Mouse (Mus musculus) embryonic facial prominence, embryonic 13.5 days (tissue): ENCODE data around the gene AI837181. TPM values are rescaled to one million over a fixed set of nuclear protein-coding genes. Genes with fewer than 3 reads are reported as not detected.
A peak's percentile ranks its signal among the peaks of the same experiment; 100 is the strongest.

ENCODE experiments used
- ATAC-seq: fragments of 200-750 bp; cut with Nextera tagmentation; 2 replicates; pipeline ENCODE4 v1.8.0; 2017; ENCODE audit warnings: low read depth; ENCODE audit not compliant: insufficient number of reproducible peaks, insufficient read depth, low FRiP score, low TSS enrichment
- H3K27ac ChIP-seq: fragments of 300-500 bp; sonication (generic); 2 replicates; pipeline ENCODE4 v1.5.1; 2015; ENCODE audit warnings: moderate library complexity, mild to moderate bottlenecking, inconsistent platforms
- H3K27me3 ChIP-seq: fragments of 300-500 bp; sonication (generic); 2 replicates; pipeline ENCODE4 v1.6.1; 2015; ENCODE audit warnings: mild to moderate bottlenecking, inconsistent platforms
- H3K36me3 ChIP-seq: fragments of 300-500 bp; sonication (generic); 2 replicates; pipeline ENCODE4 v1.6.1; 2015; ENCODE audit warnings: mild to moderate bottlenecking, inconsistent platforms
- H3K4me1 ChIP-seq: fragments of 300-500 bp; sonication (generic); 2 replicates; pipeline ENCODE4 v1.6.1; 2015; ENCODE audit warnings: inconsistent platforms
- H3K4me2 ChIP-seq: fragments of 300-500 bp; sonication (generic); 2 replicates; pipeline ENCODE4 v1.6.1; 2015; ENCODE audit warnings: moderate library complexity, mild to moderate bottlenecking, inconsistent platforms
- H3K4me3 ChIP-seq: fragments of 300-500 bp; sonication (generic); 2 replicates; pipeline ENCODE4 v1.5.1; 2015; ENCODE audit warnings: mild to moderate bottlenecking, inconsistent platforms
- H3K9ac ChIP-seq: fragments of 300-500 bp; sonication (generic); 2 replicates; pipeline ENCODE4 v1.6.1; 2015; ENCODE audit warnings: mild to moderate bottlenecking, inconsistent platforms
- H3K9me3 ChIP-seq: fragments of 300-500 bp; sonication (generic); 2 replicates; pipeline ENCODE4 v1.6.1; 2016; ENCODE audit warnings: inconsistent platforms
- WGBS: fragments of 180-500 bp; shearing (Covaris S2); methylation state at CpG from one replicate; pipeline ENCODE4 v1.1.7; 2015; ENCODE audit warnings: mixed read lengths; 5-methylcytosine and 5-hydroxymethylcytosine counted together
- polyA plus RNA-seq: library from polyadenylated mRNA; unstranded; fragments of >200 nt; fragmentation: Nextera tagmentation; extraction: Ambion mirVana; gene quantifications from 2 replicates; pipeline ENCODE4 v1.2.1, GENCODE M21; 2015

Gene AI837181
- polyA plus RNA-seq = 67.3 and 67.7 TPM in 2 replicates

DNA sequence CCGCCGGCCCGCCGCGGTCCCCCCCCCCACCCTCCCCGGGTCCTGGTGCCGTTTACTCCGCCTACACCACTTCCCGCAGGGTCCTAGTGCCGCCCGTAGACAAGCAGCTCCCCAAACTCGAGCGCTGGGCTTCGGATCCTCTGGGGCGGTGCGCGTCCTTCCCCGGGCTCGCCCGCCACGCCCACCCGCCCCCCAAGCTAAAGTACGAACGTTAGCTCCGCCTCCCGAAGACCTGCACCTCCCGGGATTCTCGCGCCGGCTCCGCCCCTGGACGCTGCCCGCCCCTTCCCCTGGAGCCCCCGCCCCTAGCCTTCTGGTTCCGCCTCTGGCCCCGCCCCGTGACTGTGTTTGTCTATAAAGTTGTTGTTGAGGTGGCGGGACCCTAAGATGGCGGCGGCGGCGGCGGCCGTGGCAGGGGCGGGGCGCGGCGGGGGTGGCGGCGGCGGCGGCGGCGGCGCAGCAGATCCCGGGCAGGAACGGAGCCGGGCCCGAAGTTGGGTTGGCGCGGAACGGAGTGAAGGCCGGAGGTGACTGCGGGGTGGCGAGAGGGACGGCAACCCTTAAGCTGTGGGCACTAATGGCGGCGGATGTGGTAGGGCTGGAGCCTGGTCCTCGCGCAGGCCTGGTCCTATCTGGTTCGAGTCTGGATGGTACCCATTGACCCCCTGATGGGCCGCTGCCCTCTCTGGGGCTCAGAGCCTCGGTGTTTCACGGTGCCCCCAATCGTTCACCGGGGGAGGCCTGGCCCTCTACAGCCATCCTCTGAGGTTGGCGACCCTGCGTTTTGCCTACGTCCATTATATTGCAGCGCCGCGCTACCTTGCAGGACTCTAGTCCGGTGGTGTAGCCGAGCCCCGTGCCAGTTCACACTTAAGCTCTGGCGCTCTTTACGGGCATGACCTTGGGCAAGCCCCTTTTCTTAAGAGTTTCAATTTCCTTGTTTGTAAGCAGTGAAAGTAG lies at the start of gene AI837181, which contains the start of gene Drap1:
Gene AI837181 (plus strand): TSS at position 363 of the 960 bp plus-strand sequence.
Gene Drap1 (minus strand): TSS at position 198 of the 960 bp plus-strand sequence.
- under 1% methylated on average over 66 of the region's 87 CpGs for WGBS
- Histone ChIP-seq H3K4me2 (peak within 1 kb of the TSS; percentile 79), H3K4me3 (peak within 1 kb of the TSS; percentile 72), H3K4me1 (peaks cover 37% of the 10 kb centered on the region), H3K9me3 (no peaks in the 10 kb centered on the region), H3K27me3 (no peaks in the 10 kb centered on the region), H3K36me3 (peaks cover 53% of the 10 kb centered on the region), H3K9ac (peak within 1 kb of the TSS; percentile 93), H3K27ac (peak within 1 kb of the TSS; percentile 90)
- peak; percentile 93 for ATAC-seq

DNA sequence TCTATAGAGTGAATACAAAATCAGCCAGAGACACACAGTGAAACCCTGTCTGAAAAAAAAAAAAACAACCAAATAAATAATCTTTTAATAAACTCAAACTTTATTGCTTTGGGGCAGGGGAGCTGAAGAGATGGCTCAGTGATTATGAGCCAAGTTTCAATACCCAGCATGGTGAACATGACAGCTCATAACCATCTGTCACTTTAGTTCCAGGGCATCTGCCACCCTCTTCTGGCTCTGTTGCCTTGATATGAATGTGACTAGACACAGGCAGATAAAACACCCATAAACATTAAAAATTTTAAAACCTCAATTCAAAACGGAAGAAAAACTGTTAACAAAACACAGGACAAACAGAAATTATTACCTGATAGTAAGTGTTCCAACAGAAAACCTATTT lies 47.5 kb upstream of the AI837181 start:
- H3K27me3 ChIP-seq = no peaks in the 10 kb centered on the region
- WGBS = 89% methylated on average over 1 of the region's 1 CpGs
- H3K9me3 ChIP-seq = no peaks in the 10 kb centered on the region
- no peak for ATAC-seq
- no peaks in the 10 kb centered on the region for H3K4me1 ChIP-seq
- no peak overlapping the region for H3K4me2 ChIP-seq
- no peak overlapping the region for H3K9ac ChIP-seq
- H3K36me3 ChIP-seq = peaks cover 78% of the 10 kb centered on the region
- H3K4me3 ChIP-seq = no peak overlapping the region
- no peak overlapping the region for H3K27ac ChIP-seq

DNA sequence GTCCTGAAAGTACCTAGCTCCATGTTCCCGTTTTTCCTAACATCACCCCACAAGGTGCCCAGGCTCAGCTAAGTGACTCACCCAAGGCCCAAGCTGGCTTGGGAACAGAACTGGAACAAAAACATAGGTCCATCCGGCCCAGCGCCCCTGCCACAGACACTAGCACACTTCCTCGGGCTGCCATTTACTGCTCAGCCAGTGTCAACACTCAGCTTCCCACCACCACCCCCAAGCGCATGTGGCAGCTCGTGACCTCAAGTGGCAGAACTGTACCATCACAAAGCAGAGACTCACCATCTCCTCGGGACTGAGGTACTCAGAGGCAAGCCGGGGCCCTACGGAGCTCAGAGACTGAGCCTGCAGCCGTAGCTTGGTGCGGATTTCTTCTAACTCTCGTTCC lies 41.6 kb upstream of the AI837181 start:
- WGBS = 94% methylated on average over 12 of the region's 12 CpGs
- peaks cover 83% of the 10 kb centered on the region for H3K36me3 ChIP-seq
- no peak overlapping the region for H3K4me2 ChIP-seq
- no peaks in the 10 kb centered on the region for H3K27me3 ChIP-seq
- peaks cover 17% of the 10 kb centered on the region for H3K4me1 ChIP-seq
- H3K4me3 ChIP-seq = no peak overlapping the region
- ATAC-seq = no peak
- no peak overlapping the region for H3K9ac ChIP-seq
- no peak overlapping the region for H3K27ac ChIP-seq
- H3K9me3 ChIP-seq = no peaks in the 10 kb centered on the region

- Histone ChIP-seq H3K27ac (no peak overlapping the region), H3K9ac (no peak overlapping the region), H3K27me3 (no peaks in the 10 kb centered on the region), H3K4me3 (no peak overlapping the region), H3K4me1 (peaks cover 23% of the 10 kb centered on the region), H3K36me3 (peaks cover 69% of the 10 kb centered on the region), H3K4me2 (no peak overlapping the region), H3K9me3 (no peaks in the 10 kb centered on the region)
- WGBS = 88% methylated on average over 8 of the region's 8 CpGs
- no peak for ATAC-seq
Observed at GRCm38 (mm10) chr19:5384715-5385114, 40.2 kb upstream of the AI837181 start.

DNA sequence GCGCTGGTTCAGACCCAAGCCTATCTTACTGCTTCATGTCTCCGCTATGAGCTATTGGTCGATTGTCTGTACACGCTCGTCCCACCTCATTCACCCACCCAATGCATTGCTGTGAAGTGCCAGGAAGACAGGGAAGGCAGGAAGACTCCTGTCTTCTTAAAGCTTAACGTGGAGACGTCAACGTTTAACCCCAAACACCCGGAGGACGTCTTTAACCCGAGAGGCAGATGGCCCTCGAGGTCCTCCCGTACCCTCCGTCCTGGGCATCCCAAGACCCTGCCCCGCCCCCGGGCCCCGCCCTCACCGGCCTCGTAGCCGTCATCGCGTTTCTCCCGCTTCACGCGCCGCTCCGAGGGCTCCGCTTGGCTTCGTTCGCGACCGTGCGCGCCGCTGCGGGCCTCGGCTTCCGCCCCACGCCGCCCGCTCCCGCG lies 36.9 kb upstream of the AI837181 start:
- WGBS = under 1% methylated on average over 43 of the region's 43 CpGs

GRCm38 (mm10) chr19:5388588-5389242 lies 36.2 kb upstream of the AI837181 start, which contains the start of gene Sart1:
Sart1 (minus strand) TSS chr19:5388703.
- H3K27me3 ChIP-seq = no peaks in the 10 kb centered on the region
- ATAC-seq = peak; percentile 92

More for the DNA sequence above, 36.9 kb upstream of the AI837181 start:
- Histone ChIP-seq H3K27me3 (no peaks in the 10 kb centered on the region), H3K27ac (peak overlapping the region; percentile 82), H3K9ac (peak overlapping the region; percentile 96), H3K36me3 (peaks cover 36% of the 10 kb centered on the region), H3K4me1 (peaks cover 34% of the 10 kb centered on the region), H3K4me3 (peak overlapping the region; percentile 99), H3K4me2 (peak overlapping the region; percentile 92), H3K9me3 (no peaks in the 10 kb centered on the region)
- ATAC-seq = no peak

GRCm38 (mm10) chr19:5389647-5390046 lies 35.3 kb upstream of the AI837181 start:
- H3K4me2 ChIP-seq = peak overlapping the region; percentile 92
- H3K9ac ChIP-seq = peak overlapping the region; percentile 96
- H3K4me3 ChIP-seq = peak overlapping the region; percentile 99
- H3K4me1 ChIP-seq = peaks cover 34% of the 10 kb centered on the region
- H3K27ac ChIP-seq = peak overlapping the region; percentile 33; the same call in 1 of the 2 replicates
- H3K9me3 ChIP-seq = no peaks in the 10 kb centered on the region
- H3K36me3 ChIP-seq = peaks cover 20% of the 10 kb centered on the region
- H3K27me3 ChIP-seq = no peaks in the 10 kb centered on the region
- ATAC-seq = no peak
- WGBS = 45% methylated on average over 12 of the region's 12 CpGs

More at GRCm38 (mm10) chr19:5388588-5389242, 36.2 kb upstream of the AI837181 start, which contains the start of gene Sart1:
- Histone ChIP-seq H3K4me2 (peak within 1 kb of the TSS; percentile 92), H3K4me1 (peaks cover 34% of the 10 kb centered on the region), H3K9ac (peak within 1 kb of the TSS; percentile 96), H3K27ac (peak within 1 kb of the TSS; percentile 82), H3K36me3 (peaks cover 29% of the 10 kb centered on the region), H3K9me3 (no peaks in the 10 kb centered on the region), H3K4me3 (peak within 1 kb of the TSS; percentile 99)
- WGBS = 2% methylated on average over 43 of the region's 43 CpGs

GRCm38 (mm10) chr19:5390416-5390815 lies 34.5 kb upstream of the AI837181 start:
- Histone ChIP-seq H3K36me3 (peaks cover 12% of the 10 kb centered on the region), H3K4me1 (peaks cover 34% of the 10 kb centered on the region), H3K4me3 (peak overlapping the region; percentile 99), H3K4me2 (peak overlapping the region; percentile 92), H3K9me3 (no peaks in the 10 kb centered on the region), H3K27ac (0 out of 2 replicates have a peak overlapping the region, but pooled peaks have one; percentile 33), H3K27me3 (no peaks in the 10 kb centered on the region), H3K9ac (peak overlapping the region; percentile 96)
- 77% methylated on average over 8 of the region's 8 CpGs for WGBS
- ATAC-seq = no peak

- WGBS = 55% methylated on average over 4 of the region's 4 CpGs
- H3K9me3 ChIP-seq = no peaks in the 10 kb centered on the region
- ATAC-seq = no peak
- no peaks in the 10 kb centered on the region for H3K36me3 ChIP-seq
- H3K27me3 ChIP-seq = no peaks in the 10 kb centered on the region
- H3K4me2 ChIP-seq = no peak overlapping the region
- H3K4me3 ChIP-seq = no peak overlapping the region
- H3K4me1 ChIP-seq = peaks cover 17% of the 10 kb centered on the region
- no peak overlapping the region for H3K9ac ChIP-seq
- H3K27ac ChIP-seq = no peak overlapping the region
Observed at GRCm38 (mm10) chr19:5392892-5393291, 32.1 kb upstream of the AI837181 start.

- Histone ChIP-seq H3K4me2 (no peak overlapping the region), H3K9me3 (no peaks in the 10 kb centered on the region), H3K4me3 (no peak overlapping the region), H3K4me1 (peaks cover 16% of the 10 kb centered on the region), H3K9ac (no peak overlapping the region), H3K36me3 (no peaks in the 10 kb centered on the region), H3K27me3 (no peaks in the 10 kb centered on the region), H3K27ac (no peak overlapping the region)
- ATAC-seq = no peak
- WGBS = 48% methylated on average over 10 of the region's 10 CpGs
Observed at GRCm38 (mm10) chr19:5394168-5394567, 30.8 kb upstream of the AI837181 start.

- WGBS = 67% methylated on average over 4 of the region's 4 CpGs
- ATAC-seq = no peak
- H3K9ac ChIP-seq = no peak overlapping the region
Observed at GRCm38 (mm10) chr19:5395371-5395770, 29.6 kb upstream of the AI837181 start.

More at GRCm38 (mm10) chr19:5395371-5395770, 29.6 kb upstream of the AI837181 start:
- no peaks in the 10 kb centered on the region for H3K27me3 ChIP-seq
- H3K4me3 ChIP-seq = no peak overlapping the region
- no peak overlapping the region for H3K4me2 ChIP-seq
- H3K9me3 ChIP-seq = no peaks in the 10 kb centered on the region
- H3K36me3 ChIP-seq = no peaks in the 10 kb centered on the region
- H3K27ac ChIP-seq = no peak overlapping the region
- H3K4me1 ChIP-seq = peaks cover 4% of the 10 kb centered on the region
